Mouse (Mus musculus) kidney, postnatal 0 days (tissue): ENCODE data around the gene Asb16. TPM values are rescaled to one million over a fixed set of nuclear protein-coding genes. Genes with fewer than 3 reads are reported as not detected.

ENCODE experiments used
- ATAC-seq: fragments of 200-750 bp; cut with Nextera tagmentation; replicated peaks from 2 replicates; pipeline ENCODE4 v1.8.0; 2017; ENCODE audit warnings: low read depth, moderate number of reproducible peaks, moderate TSS enrichment, moderate library complexity; ENCODE audit not compliant: low FRiP score
- DNase-seq: peaks from one replicate; pipeline ENCODE4 v3.0.0-alpha.2; 2016; ENCODE audit warnings: low spot score
- H3K27ac ChIP-seq: fragments of 300-500 bp; sonication (generic); 2 replicates; pipeline ENCODE4 v1.5.1; 2014; ENCODE audit warnings: mild to moderate bottlenecking
- H3K27me3 ChIP-seq: fragments of 300-500 bp; sonication (generic); 2 replicates; pipeline ENCODE4 v1.6.1; 2014; ENCODE audit warnings: low read length, mixed read lengths; ENCODE audit not compliant: insufficient read depth
- H3K36me3 ChIP-seq: fragments of 300-500 bp; sonication (generic); 2 replicates; pipeline ENCODE4 v1.6.1; 2014; ENCODE audit warnings: low read length, mixed read lengths; ENCODE audit not compliant: insufficient read depth
- H3K4me1 ChIP-seq: fragments of 300-500 bp; sonication (generic); replicated peaks from 2 replicates; pipeline ENCODE4 v1.6.1; 2014; ENCODE audit warnings: antibody characterized with exemption, low read length, mixed read lengths; ENCODE audit not compliant: insufficient read depth
- H3K4me2 ChIP-seq: fragments of 300-500 bp; sonication (generic); 2 replicates; pipeline ENCODE4 v1.6.1; 2014; ENCODE audit warnings: mild to moderate bottlenecking, low read length, moderate library complexity, mixed read lengths
- H3K4me3 ChIP-seq: fragments of 300-500 bp; sonication (generic); replicated peaks from 2 replicates; pipeline ENCODE4 v1.5.1; 2014; ENCODE audit warnings: low read depth, low read length
- H3K9ac ChIP-seq: fragments of 300-500 bp; sonication (generic); 2 replicates; pipeline ENCODE4 v1.6.1; 2014; ENCODE audit warnings: low read depth, low read length
- H3K9me3 ChIP-seq: fragments of 300-500 bp; sonication (generic); replicated peaks from 2 replicates; pipeline ENCODE4 v1.6.1; 2016; ENCODE audit warnings: low read length, inconsistent platforms, mixed read lengths
- CTCF ChIP-seq: IDR thresholded peaks from 2 replicates; pipeline ENCODE4 v1.5.1; 2016; ENCODE audit warnings: antibody characterized with exemption, low read depth, mild to moderate bottlenecking, moderate library complexity
- WGBS: fragments of 180-500 bp; shearing (Covaris S2); extraction: QIAGEN DNeasy Blood & Tissue Kit; methylation state at CpG from one replicate; pipeline ENCODE4 v1.1.7; 2014; 5-methylcytosine and 5-hydroxymethylcytosine counted together
- polyA plus RNA-seq: library from polyadenylated mRNA; unstranded; fragments of >200 nt; fragmentation: Nextera tagmentation; extraction: Ambion mirVana; gene quantifications from 2 replicates; pipeline ENCODE4 v1.2.1, GENCODE M21; 2015

Asb16 gene
- 0.09 TPM in 1 of 2 replicates, not detected in the other for polyA plus RNA-seq

GRCm38 (mm10) chr11:102268520-102269244, at the start of gene Asb16:
Asb16 (plus strand) TSS chr11:102268743.
- Histone ChIP-seq H3K27me3 (no peaks in the 10 kb centered on the region), H3K4me1 (0 out of 2 replicates have a peak, but pooled peaks cover 2% of the 10 kb centered on the region), H3K27ac (no peak within 1 kb of the TSS), H3K36me3 (no peaks in the 10 kb centered on the region), H3K9ac (no peak within 1 kb of the TSS), H3K4me3 (no peak within 1 kb of the TSS), H3K4me2 (no peak within 1 kb of the TSS), H3K9me3 (no peaks in the 10 kb centered on the region)
- no peak for TF ChIP-seq CTCF
- ATAC-seq (no peak), DNase-seq (no peak)
- WGBS, result 89% methylated on average over 12 of the region's 12 CpGs

- 0 out of 2 replicates have a peak, but pooled peaks cover 9% of the 10 kb centered on the region for H3K36me3 ChIP-seq
- peak; percentile 98 for DNase-seq
- TF ChIP-seq CTCF, result no peak; the same call in 1 of the 2 replicates
- no peaks in the 10 kb centered on the region for H3K9me3 ChIP-seq
- peak; percentile 86 for ATAC-seq
- no peaks in the 10 kb centered on the region for H3K27me3 ChIP-seq
- H3K9ac ChIP-seq, result 0 out of 2 replicates have a peak overlapping the region, but pooled peaks have one; percentile 25
- H3K27ac ChIP-seq, result peak overlapping the region; percentile 82
- H3K4me2 ChIP-seq, result peak overlapping the region; percentile 50
- 0% methylated on average over 10 of the region's 10 CpGs for WGBS
- peaks cover 78% of the 10 kb centered on the region for H3K4me1 ChIP-seq
- H3K4me3 ChIP-seq, result peak overlapping the region; percentile 16
These were observed 49.8 kb upstream of the Asb16 start for GRCm38 (mm10) chr11:102218783-102219182.

GRCm38 (mm10) chr11:102219247-102219993, 49.1 kb upstream of the Asb16 start:
- no peaks in the 10 kb centered on the region for H3K27me3 ChIP-seq
- no peak for TF ChIP-seq CTCF
- peak overlapping the region; percentile 82 for H3K27ac ChIP-seq
- H3K4me3 ChIP-seq, result peak overlapping the region; percentile 16; the same call in 1 of the 2 replicates
- WGBS, result 57% methylated on average over 14 of the region's 14 CpGs
- peaks cover 74% of the 10 kb centered on the region for H3K4me1 ChIP-seq
- H3K36me3 ChIP-seq, result 0 out of 2 replicates have a peak, but pooled peaks cover 9% of the 10 kb centered on the region
- H3K9me3 ChIP-seq, result no peaks in the 10 kb centered on the region
- H3K9ac ChIP-seq, result 0 out of 2 replicates have a peak overlapping the region, but pooled peaks have one; percentile 25
- ATAC-seq (no peak), DNase-seq (no peak)
- H3K4me2 ChIP-seq, result peak overlapping the region; percentile 50

- ATAC-seq (no peak), DNase-seq (no peak)
- Histone ChIP-seq H3K9ac (no peak overlapping the region), H3K4me3 (no peak overlapping the region), H3K36me3 (0 out of 2 replicates have a peak, but pooled peaks cover 9% of the 10 kb centered on the region), H3K9me3 (no peaks in the 10 kb centered on the region), H3K27ac (no peak overlapping the region), H3K4me1 (peaks cover 72% of the 10 kb centered on the region), H3K4me2 (no peak overlapping the region), H3K27me3 (no peaks in the 10 kb centered on the region)
- 58% methylated on average over 4 of the region's 4 CpGs for WGBS
- no peak for TF ChIP-seq CTCF
These were observed 48.6 kb upstream of the Asb16 start for GRCm38 (mm10) chr11:102219994-102220346.

GRCm38 (mm10) chr11:102220451-102220850, 48.1 kb upstream of the Asb16 start:
- Histone ChIP-seq H3K36me3 (0 out of 2 replicates have a peak, but pooled peaks cover 9% of the 10 kb centered on the region), H3K4me2 (no peak overlapping the region), H3K4me1 (peaks cover 70% of the 10 kb centered on the region), H3K4me3 (no peak overlapping the region), H3K27ac (no peak overlapping the region), H3K9ac (no peak overlapping the region), H3K9me3 (no peaks in the 10 kb centered on the region), H3K27me3 (no peaks in the 10 kb centered on the region)
- WGBS, result 65% methylated on average over 6 of the region's 6 CpGs
- TF ChIP-seq CTCF, result no peak
- ATAC-seq (no peak), DNase-seq (no peak)

GRCm38 (mm10) chr11:102221243-102221953, 47.1 kb upstream of the Asb16 start:
- no peak overlapping the region for H3K4me2 ChIP-seq
- peaks cover 61% of the 10 kb centered on the region for H3K4me1 ChIP-seq
- WGBS, result 77% methylated on average over 8 of the region's 8 CpGs
- 0 out of 2 replicates have a peak overlapping the region, but pooled peaks have one; percentile 8 for H3K27ac ChIP-seq
- TF ChIP-seq CTCF, result no peak
- H3K27me3 ChIP-seq, result no peaks in the 10 kb centered on the region
- H3K9me3 ChIP-seq, result no peaks in the 10 kb centered on the region
- no peak overlapping the region for H3K4me3 ChIP-seq
- no peak for ATAC-seq
- no peak overlapping the region for H3K9ac ChIP-seq
- DNase-seq, result no peak
- H3K36me3 ChIP-seq, result 0 out of 2 replicates have a peak, but pooled peaks cover 9% of the 10 kb centered on the region
